Mouse (Mus musculus) ES-E14 (cell line): ENCODE data around the gene Macrod2. TPM values are rescaled to one million over a fixed set of nuclear protein-coding genes. Genes with fewer than 3 reads are reported as not detected.

Source experiments
- DNase-seq: peaks from one replicate; pipeline ENCODE4 v3.0.0-alpha.2; 2013; ENCODE audit warnings: low read depth, low spot score
- H3K27ac ChIP-seq: 2 replicates; pipeline ENCODE4 v1.5.1; 2012; ENCODE audit warnings: low read depth, mild to moderate bottlenecking, low read length, moderate library complexity, mixed read lengths; ENCODE audit not compliant: poor library complexity, insufficient read depth, severe bottlenecking
- H3K36me3 ChIP-seq: 2 replicates; pipeline ENCODE4 v1.6.1; 2012; ENCODE audit warnings: mild to moderate bottlenecking, low read length, moderate library complexity, mixed read lengths; ENCODE audit not compliant: control insufficient read depth, poor library complexity, insufficient read depth, severe bottlenecking
- H3K4me1 ChIP-seq, 2 experiments: fragments of 150-350 bp in 1 of 2; sonication (generic) in 1 of 2; 2 replicates each; pipeline ENCODE4 v1.6.1; 2012; ENCODE audit warnings: low read length in 2 of 2, mild to moderate bottlenecking in 1 of 2, mixed read lengths in 1 of 2; ENCODE audit not compliant: control insufficient read depth in 2 of 2, insufficient read depth in 2 of 2, poor library complexity in 1 of 2
- H3K4me3 ChIP-seq, 2 experiments: fragments of 150-350 bp in 1 of 2; sonication (generic) in 1 of 2; 2 replicates each; pipeline ENCODE4 v1.5.1; 2012; ENCODE audit warnings: low read length in 2 of 2, low read depth in 1 of 2, mild to moderate bottlenecking in 1 of 2, mixed read lengths in 1 of 2; ENCODE audit not compliant: insufficient read depth in 1 of 2, poor library complexity in 1 of 2, severe bottlenecking in 1 of 2
- H3K9ac ChIP-seq: 2 replicates; pipeline ENCODE4 v1.6.1; 2012; ENCODE audit warnings: low read depth, mild to moderate bottlenecking, low read length, mixed read lengths; ENCODE audit not compliant: poor library complexity, insufficient read depth, severe bottlenecking
- H3K9me3 ChIP-seq: fragments of 150-350 bp; sonication (generic); 2 replicates; pipeline ENCODE4 v1.6.1; 2012; ENCODE audit warnings: low read depth, mild to moderate bottlenecking, low read length; ENCODE audit not compliant: control insufficient read depth, insufficient read depth
- CHD2 ChIP-seq: IDR thresholded peaks from 2 replicates; pipeline ENCODE4 v1.6.1; 2014; ENCODE audit warnings: mild to moderate bottlenecking, low read depth, low read length, inconsistent platforms
- HCFC1 ChIP-seq: IDR thresholded peaks from 2 replicates; pipeline ENCODE4 v1.6.1; 2012; ENCODE audit warnings: low read length, inconsistent platforms, borderline replicate concordance; ENCODE audit not compliant: insufficient read depth
- MAFK ChIP-seq: IDR thresholded peaks from 2 replicates; pipeline ENCODE4 v1.6.1; 2014; ENCODE audit warnings: mild to moderate bottlenecking, low read depth, low read length, inconsistent platforms; ENCODE audit not compliant: insufficient read depth
- ZC3H11A ChIP-seq: IDR thresholded peaks from 2 replicates; pipeline ENCODE4 v1.6.1; 2012; ENCODE audit warnings: low read depth, mild to moderate bottlenecking, inconsistent platforms, low read length, borderline replicate concordance
- ZNF384 ChIP-seq: IDR thresholded peaks from 2 replicates; pipeline ENCODE4 v1.6.1; 2012; ENCODE audit warnings: low read depth, low read length, inconsistent platforms
- in situ Hi-C, 2 experiments: fragments of 600-800 bp; cut with MboI; formaldehyde crosslinking; loops; one replicate each; pipeline ENCODE4 v1.15.1; 2025; ENCODE audit warnings: low sequenced_read_pairs in 2 of 2, inconsistent platforms in 1 of 2; ENCODE audit not compliant: unreplicated experiment in 2 of 2
- total RNA-seq: library from RNA; depleted of rRNA; stranded (reverse); fragments of 300-350 nt; gene quantifications from 2 replicates; pipeline ENCODE4 v1.2.3, GENCODE M21; 2012

Macrod2 gene
- total RNA-seq, 1 experiment = 12.7 TPM

DNA sequence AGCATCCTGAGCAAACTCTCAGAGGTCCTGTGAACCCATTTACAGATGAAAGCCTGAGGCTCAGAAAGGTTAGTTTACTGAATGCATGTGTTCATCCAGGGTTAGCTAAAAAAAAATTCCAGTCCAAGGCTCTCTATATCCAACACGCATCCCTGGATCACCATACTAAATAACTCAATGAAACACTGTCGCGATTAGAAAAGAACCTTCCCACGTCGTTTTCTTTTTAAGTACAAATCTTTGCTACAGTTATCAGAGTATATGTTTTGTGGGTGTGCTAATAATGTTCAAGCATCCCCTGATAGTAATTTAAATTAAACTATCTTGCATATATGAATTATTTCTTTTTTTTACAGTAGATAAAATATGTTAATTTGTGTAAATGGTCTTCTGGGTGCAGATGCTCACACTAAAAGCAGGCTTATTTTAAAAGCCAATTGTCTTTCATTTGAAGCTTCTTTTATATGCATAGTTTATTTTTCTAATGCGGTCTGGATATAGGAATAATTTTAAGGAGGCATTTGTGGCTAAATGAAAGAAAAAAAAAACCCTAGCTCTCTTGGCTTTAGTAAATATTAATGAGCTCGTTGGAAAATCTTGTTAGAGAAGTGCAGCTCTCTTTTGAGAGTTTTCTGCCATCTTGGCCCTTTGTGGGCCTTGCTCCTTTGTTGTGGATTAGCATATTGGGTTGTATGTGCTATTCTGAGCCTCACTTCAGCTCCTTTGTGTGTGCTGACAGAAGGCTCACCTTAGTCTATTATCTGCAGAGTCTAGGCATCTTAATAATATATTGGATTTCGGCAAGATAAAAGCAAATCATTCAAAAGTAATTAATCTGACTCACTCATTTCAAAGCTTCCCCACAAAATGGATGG, 679.1 kb downstream of the Macrod2 start:
- TF ChIP-seq HCFC1 = no peak
- TF ChIP-seq CHD2 = no peak
- TF ChIP-seq ZNF384 = no peak
- TF ChIP-seq ZC3H11A = no peak
- no peak for TF ChIP-seq MAFK
- Histone ChIP-seq H3K4me1 (no peaks in the 10 kb centered on the region), H3K27ac (no peak overlapping the region), H3K9me3 (no peaks in the 10 kb centered on the region), H3K36me3 (no peaks in the 10 kb centered on the region), H3K4me3 (no peak overlapping the region), H3K9ac (no peak overlapping the region)
- in situ Hi-C loops = no loop called here
- no peak for DNase-seq

DNA sequence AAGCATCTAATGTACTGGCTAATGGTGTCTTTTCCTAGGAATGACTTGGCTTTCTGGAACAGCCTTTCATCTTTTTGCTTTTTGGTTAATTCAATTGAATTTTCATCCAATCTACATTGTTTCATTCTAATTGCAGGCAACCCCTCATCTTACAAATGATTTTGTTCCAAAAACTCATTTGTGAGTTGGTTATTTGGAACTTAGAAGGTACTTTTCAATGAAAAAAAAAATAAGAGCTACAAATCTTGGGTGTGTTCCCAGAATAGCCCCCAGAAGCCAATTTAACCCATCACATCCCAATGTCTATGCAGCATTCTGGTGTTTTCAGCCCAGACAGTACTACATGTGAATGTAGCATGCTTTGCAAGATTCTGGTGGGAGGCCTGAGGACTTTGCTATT, 683.1 kb downstream of the Macrod2 start:
- no peaks in the 10 kb centered on the region for H3K4me1 ChIP-seq
- no peak for TF ChIP-seq HCFC1
- no peak for TF ChIP-seq ZC3H11A
- no peak for TF ChIP-seq MAFK
- no peak for TF ChIP-seq ZNF384
- TF ChIP-seq CHD2 = no peak
- no peaks in the 10 kb centered on the region for H3K36me3 ChIP-seq
- in situ Hi-C loops = no loop called here
- H3K27ac ChIP-seq = no peak overlapping the region
- no peak overlapping the region for H3K4me3 ChIP-seq
- DNase-seq = no peak
- no peaks in the 10 kb centered on the region for H3K9me3 ChIP-seq
- H3K9ac ChIP-seq = no peak overlapping the region

DNA sequence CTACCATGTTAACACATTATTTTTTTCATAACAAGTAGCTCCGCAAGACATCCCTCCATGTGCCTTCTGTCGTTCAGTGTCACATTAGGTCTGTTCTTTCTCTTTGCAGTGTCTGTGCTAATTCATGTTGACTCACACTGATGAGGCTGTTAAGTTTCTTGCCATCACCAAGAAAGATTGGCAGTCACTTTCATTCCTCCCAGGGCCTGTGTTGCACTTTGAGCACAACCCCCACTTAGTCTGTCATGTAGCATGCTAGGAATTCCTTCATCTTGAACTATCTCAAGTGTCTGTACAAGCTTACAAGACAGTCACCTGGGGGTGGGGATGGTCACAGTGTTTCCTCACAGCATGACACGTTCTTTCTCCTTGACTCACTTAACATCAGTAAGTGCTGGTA, 696.2 kb downstream of the Macrod2 start:
- in situ Hi-C loops = no loop called here
- no peak for TF ChIP-seq MAFK
- no peak for TF ChIP-seq CHD2
- no peak for TF ChIP-seq ZC3H11A
- no peak for TF ChIP-seq ZNF384
- TF ChIP-seq HCFC1 = no peak
- Histone ChIP-seq H3K4me3 (no peak overlapping the region), H3K9me3 (no peaks in the 10 kb centered on the region), H3K9ac (no peak overlapping the region), H3K36me3 (no peaks in the 10 kb centered on the region), H3K4me1 (no peaks in the 10 kb centered on the region), H3K27ac (no peak overlapping the region)
- DNase-seq = no peak

DNA sequence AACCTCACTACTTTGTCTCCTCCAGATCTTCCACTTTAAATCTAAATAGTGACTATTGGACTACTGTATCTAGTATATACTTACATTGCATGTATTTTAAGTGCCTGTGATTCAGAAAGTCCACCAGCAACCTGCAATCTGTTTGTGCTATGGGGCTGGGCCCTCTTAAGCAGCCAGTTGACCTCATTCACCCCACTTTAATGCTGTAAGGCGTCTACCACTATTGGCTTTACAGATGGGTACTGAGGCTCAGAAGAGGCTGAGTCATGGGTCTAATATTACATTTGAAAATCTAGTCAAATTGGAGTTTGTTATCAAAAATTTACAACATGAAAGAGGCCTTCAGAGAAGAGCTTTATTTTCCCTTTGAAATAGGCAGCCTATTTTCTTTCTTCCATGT, 722.5 kb downstream of the Macrod2 start:
- no peak overlapping the region for H3K9ac ChIP-seq

More for the DNA sequence above, 722.5 kb downstream of the Macrod2 start:
- Histone ChIP-seq H3K27ac (no peak overlapping the region), H3K4me3 (no peak overlapping the region), H3K36me3 (no peaks in the 10 kb centered on the region), H3K4me1 (no peaks in the 10 kb centered on the region), H3K9me3 (no peaks in the 10 kb centered on the region)
- no peak for DNase-seq
- in situ Hi-C loops = no loop called here
- no peak for TF ChIP-seq CHD2
- no peak for TF ChIP-seq MAFK
- TF ChIP-seq HCFC1 = no peak
- TF ChIP-seq ZNF384 = no peak
- no peak for TF ChIP-seq ZC3H11A
